Mouse (Mus musculus): ENCODE measurements around the gene Slc36a2. TPM values are rescaled to one million over a fixed set of nuclear protein-coding genes. Genes with fewer than 3 reads are reported as not detected.
A peak's percentile ranks its signal among the peaks of the same experiment; 100 is the strongest.

Gene Slc36a2
- polyA plus RNA-seq, 1 experiment from 2014 or later = 8.8 TPM

DNA sequence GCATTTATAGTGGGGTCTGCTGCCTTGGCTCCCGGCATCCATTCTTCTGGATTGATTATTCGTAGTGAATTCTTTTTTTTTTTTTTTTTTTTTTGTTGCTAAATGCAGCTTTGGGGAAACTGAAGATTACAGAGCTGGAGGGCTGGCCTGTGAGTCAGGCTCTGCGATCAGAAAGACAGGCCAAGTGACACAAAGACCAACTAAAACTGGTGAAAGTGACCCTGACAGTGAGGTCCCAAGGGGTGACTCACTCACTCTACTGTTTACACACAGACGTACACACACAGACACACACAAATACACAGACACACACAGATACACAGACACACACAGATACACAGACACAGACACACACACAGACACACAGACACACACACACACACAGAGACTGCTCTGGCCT is 14.4 kb downstream of the Slc36a2 start:
- no peak for ATAC-seq (ENCODE audit: low read depth)
- WGBS = 65% methylated on average over 4 of the region's 4 CpGs
- no peaks in the 10 kb centered on the region for H3K9me3 ChIP-seq (ENCODE audit: control insufficient read depth, low read length)

DNA sequence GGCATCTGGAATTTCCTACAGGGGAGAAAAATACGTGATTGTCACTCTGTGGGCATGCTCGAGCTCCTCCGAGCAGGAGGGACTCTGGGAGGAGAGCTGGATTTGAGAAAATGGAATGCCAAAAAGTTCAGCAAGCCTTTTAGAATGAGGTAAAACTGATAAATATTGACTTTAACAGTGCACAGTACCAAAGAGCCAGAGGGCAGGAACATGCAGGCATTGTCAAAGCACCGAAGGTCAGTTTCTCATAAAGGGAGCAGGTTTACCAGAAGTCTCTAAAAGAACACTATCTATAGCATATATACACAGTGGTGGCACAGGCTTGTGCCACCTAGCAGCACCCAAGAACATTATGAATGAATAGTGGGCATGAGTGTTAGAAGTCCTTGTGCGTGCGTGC is 16.0 kb downstream of the Slc36a2 start:
- Histone ChIP-seq H3K27ac (ENCODE audit: low read length) (no peak overlapping the region), H3K4me2 (ENCODE audit: low read depth, low read length) (no peak overlapping the region), H3K4me1 (replicated peaks; ENCODE audit: control insufficient read depth, insufficient read depth, low read length) (no peaks in the 10 kb centered on the region), H3K4me3 (ENCODE audit: low read length) (no peak overlapping the region), H3K9ac (ENCODE audit: low read length) (no peak overlapping the region), H3K36me3 (ENCODE audit: control insufficient read depth, insufficient read depth, low read length) (no peaks in the 10 kb centered on the region), H3K27me3 (ENCODE audit: control insufficient read depth, insufficient read depth, low read depth, low read length) (no peaks in the 10 kb centered on the region), H3K9me3 (ENCODE audit: control insufficient read depth, low read length) (no peaks in the 10 kb centered on the region)
- 84% methylated on average over 6 of the region's 6 CpGs for WGBS
- no peak for ATAC-seq (ENCODE audit: low read depth)

More for the DNA sequence above, 14.4 kb downstream of the Slc36a2 start:
- Histone ChIP-seq H3K9ac (ENCODE audit: low read length) (no peak overlapping the region), H3K27ac (ENCODE audit: low read length) (no peak overlapping the region), H3K27me3 (ENCODE audit: control insufficient read depth, insufficient read depth, low read depth, low read length) (no peaks in the 10 kb centered on the region), H3K4me2 (ENCODE audit: low read depth, low read length) (no peak overlapping the region), H3K36me3 (ENCODE audit: control insufficient read depth, insufficient read depth, low read length) (no peaks in the 10 kb centered on the region), H3K4me1 (replicated peaks; ENCODE audit: control insufficient read depth, insufficient read depth, low read length) (no peaks in the 10 kb centered on the region), H3K4me3 (ENCODE audit: low read length) (no peak overlapping the region)

DNA sequence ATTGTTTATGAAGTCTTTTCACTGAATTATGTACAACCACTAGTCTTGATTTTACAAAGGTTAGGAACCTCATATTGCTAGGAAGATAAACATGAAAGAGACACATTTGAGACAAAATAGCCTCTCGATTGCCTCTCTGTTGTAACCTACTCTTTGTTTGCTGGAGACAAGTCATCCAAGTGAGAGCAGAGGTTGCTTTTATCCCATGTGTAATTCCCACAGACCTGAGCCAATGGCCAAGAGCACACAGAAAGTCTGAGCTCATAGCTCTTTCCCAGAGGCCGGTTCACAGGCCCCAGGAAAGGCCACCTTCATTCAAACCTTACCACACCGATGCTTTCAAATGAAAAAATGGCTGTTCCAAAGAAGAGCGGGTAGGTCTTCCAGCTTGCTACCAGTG is 16.4 kb downstream of the Slc36a2 start:
- WGBS = 80% methylated on average over 4 of the region's 4 CpGs
- Histone ChIP-seq H3K27ac (ENCODE audit: low read length) (no peak overlapping the region), H3K36me3 (ENCODE audit: control insufficient read depth, insufficient read depth, low read length) (no peaks in the 10 kb centered on the region), H3K9me3 (ENCODE audit: control insufficient read depth, low read length) (no peaks in the 10 kb centered on the region), H3K27me3 (ENCODE audit: control insufficient read depth, insufficient read depth, low read depth, low read length) (no peaks in the 10 kb centered on the region), H3K4me2 (ENCODE audit: low read depth, low read length) (no peak overlapping the region), H3K4me1 (replicated peaks; ENCODE audit: control insufficient read depth, insufficient read depth, low read length) (no peaks in the 10 kb centered on the region), H3K4me3 (ENCODE audit: low read length) (no peak overlapping the region), H3K9ac (ENCODE audit: low read length) (no peak overlapping the region)
- no peak for ATAC-seq (ENCODE audit: low read depth)

DNA sequence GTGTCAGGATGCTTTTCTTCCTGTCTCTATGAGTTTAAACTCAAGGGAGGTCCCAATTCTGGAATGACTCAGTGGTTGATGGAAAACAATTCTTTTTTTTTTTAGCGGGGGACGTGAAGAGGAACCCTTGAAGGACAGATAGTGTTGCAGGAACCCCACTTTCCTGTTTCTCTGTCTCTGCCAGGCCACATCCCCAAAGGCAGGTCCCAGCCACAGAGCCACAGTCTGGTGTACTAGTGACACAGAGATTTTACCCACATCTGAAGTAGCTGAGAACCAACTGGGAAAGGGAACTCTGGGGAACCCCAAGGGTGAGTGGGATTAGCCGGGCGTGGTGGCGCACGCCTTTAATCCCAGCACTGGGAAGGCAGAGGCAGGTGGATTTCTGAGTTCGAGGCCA is 19.1 kb downstream of the Slc36a2 start:
- Histone ChIP-seq H3K4me1 (replicated peaks; ENCODE audit: control insufficient read depth, insufficient read depth, low read length) (no peaks in the 10 kb centered on the region), H3K4me2 (ENCODE audit: low read depth, low read length) (no peak overlapping the region), H3K9me3 (ENCODE audit: control insufficient read depth, low read length) (no peaks in the 10 kb centered on the region), H3K27me3 (ENCODE audit: control insufficient read depth, insufficient read depth, low read depth, low read length) (no peaks in the 10 kb centered on the region), H3K27ac (ENCODE audit: low read length) (no peak overlapping the region), H3K36me3 (ENCODE audit: control insufficient read depth, insufficient read depth, low read length) (no peaks in the 10 kb centered on the region), H3K9ac (ENCODE audit: low read length) (no peak overlapping the region), H3K4me3 (ENCODE audit: low read length) (no peak overlapping the region)
- no peak for ATAC-seq (ENCODE audit: low read depth)
- WGBS = 87% methylated on average over 7 of the region's 7 CpGs

DNA sequence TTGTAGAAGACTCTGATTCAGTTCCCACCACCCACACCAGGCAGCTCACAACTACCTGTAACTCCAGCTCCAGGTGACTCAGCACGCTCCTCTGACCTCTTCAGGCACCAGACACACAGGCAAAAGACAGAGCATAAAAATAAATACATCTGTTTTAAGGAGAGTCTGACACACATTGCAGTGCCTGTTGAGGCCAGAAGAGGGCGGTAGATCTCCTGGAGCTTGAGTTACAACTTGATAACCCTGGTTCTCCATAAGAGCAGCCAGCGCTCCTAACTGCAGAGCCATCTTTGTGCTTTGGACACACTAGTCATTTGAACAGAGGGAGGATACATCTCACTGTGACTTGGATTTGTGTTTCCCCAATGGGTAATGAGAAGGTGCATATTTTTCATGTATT is 20.2 kb downstream of the Slc36a2 start:
- Histone ChIP-seq H3K4me3 (ENCODE audit: low read length) (no peak overlapping the region), H3K27me3 (ENCODE audit: control insufficient read depth, insufficient read depth, low read depth, low read length) (no peaks in the 10 kb centered on the region), H3K4me1 (replicated peaks; ENCODE audit: control insufficient read depth, insufficient read depth, low read length) (no peaks in the 10 kb centered on the region), H3K27ac (ENCODE audit: low read length) (no peak overlapping the region), H3K4me2 (ENCODE audit: low read depth, low read length) (no peak overlapping the region), H3K36me3 (ENCODE audit: control insufficient read depth, insufficient read depth, low read length) (no peaks in the 10 kb centered on the region), H3K9me3 (ENCODE audit: control insufficient read depth, low read length) (no peaks in the 10 kb centered on the region), H3K9ac (ENCODE audit: low read length) (no peak overlapping the region)
- ATAC-seq (ENCODE audit: low read depth) = no peak
- WGBS = 36% methylated on average over 3 of the region's 3 CpGs

DNA sequence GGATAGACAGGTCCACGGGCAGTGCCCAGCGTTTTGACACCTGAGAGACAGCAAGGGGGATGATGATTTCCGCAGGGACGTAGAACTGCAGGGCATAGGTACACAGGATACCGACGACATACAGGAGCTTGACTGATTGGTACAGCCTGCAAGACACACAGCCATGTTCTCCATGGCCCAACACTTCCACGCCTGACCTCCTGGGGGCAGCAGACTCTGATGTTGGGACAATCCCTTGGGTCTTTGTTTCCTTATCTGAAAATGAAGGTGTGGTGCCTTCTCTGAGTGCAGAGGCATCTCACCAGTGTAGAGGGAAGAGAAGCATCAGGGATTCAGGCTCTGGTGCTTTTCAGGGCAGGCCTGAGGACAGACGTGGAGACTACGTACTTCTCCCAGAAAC is 22.2 kb downstream of the Slc36a2 start:
- H3K27ac ChIP-seq (ENCODE audit: low read length) = no peak overlapping the region
- H3K9ac ChIP-seq (ENCODE audit: low read length) = no peak overlapping the region
- no peaks in the 10 kb centered on the region for H3K36me3 ChIP-seq (ENCODE audit: control insufficient read depth, insufficient read depth, low read length)
- no peak overlapping the region for H3K4me2 ChIP-seq (ENCODE audit: low read depth, low read length)
- no peaks in the 10 kb centered on the region for H3K9me3 ChIP-seq (ENCODE audit: control insufficient read depth, low read length)
- ATAC-seq (ENCODE audit: low read depth) = peak; percentile 36; the same call in 1 of the 2 replicates
- H3K4me3 ChIP-seq (ENCODE audit: low read length) = no peak overlapping the region
- H3K4me1 ChIP-seq (replicated peaks; ENCODE audit: control insufficient read depth, insufficient read depth, low read length) = no peaks in the 10 kb centered on the region
- H3K27me3 ChIP-seq (ENCODE audit: control insufficient read depth, insufficient read depth, low read depth, low read length) = no peaks in the 10 kb centered on the region
- 40% methylated on average over 9 of the region's 9 CpGs for WGBS

DNA sequence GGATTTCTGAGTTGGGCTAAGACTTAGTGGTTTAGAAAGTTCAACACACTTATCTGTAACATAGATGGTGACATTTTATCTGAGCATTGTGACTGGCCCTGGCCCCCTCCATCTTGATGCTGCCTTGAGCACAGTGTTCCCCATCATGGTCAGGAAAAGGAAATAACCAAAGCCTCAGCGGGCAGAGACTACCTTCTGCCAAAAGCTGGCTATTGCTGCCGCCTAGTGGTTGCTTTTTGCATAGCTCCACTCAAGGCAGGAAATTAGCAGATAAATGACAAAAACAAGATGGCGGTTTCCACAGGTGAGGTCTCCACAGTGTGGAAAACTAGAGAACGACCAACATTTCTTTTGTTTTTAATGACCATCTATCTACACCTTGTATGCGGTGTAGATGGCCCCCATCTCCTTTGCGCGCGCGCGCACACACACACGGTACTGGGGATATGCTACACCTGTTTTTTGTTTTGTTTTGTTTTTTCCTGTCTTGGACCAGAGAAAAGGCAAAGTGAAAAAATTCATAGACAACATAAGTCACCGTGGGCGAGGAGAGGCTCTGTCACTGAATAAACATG is 26.0 kb downstream of the Slc36a2 start:
- Histone ChIP-seq H3K4me1 (replicated peaks; ENCODE audit: control insufficient read depth, insufficient read depth, low read length) (no peaks in the 10 kb centered on the region), H3K27ac (ENCODE audit: low read length) (no peak overlapping the region), H3K4me2 (ENCODE audit: low read depth, low read length) (no peak overlapping the region), H3K9ac (ENCODE audit: low read length) (no peak overlapping the region), H3K36me3 (ENCODE audit: control insufficient read depth, insufficient read depth, low read length) (no peaks in the 10 kb centered on the region), H3K27me3 (ENCODE audit: control insufficient read depth, insufficient read depth, low read depth, low read length) (no peaks in the 10 kb centered on the region), H3K4me3 (ENCODE audit: low read length) (no peak overlapping the region), H3K9me3 (ENCODE audit: control insufficient read depth, low read length) (no peaks in the 10 kb centered on the region)
- peak; percentile 43 for ATAC-seq (ENCODE audit: low read depth)
- whole genome bisulfite sequencing = 52% methylated on average over 13 of the region's 13 CpGs

DNA sequence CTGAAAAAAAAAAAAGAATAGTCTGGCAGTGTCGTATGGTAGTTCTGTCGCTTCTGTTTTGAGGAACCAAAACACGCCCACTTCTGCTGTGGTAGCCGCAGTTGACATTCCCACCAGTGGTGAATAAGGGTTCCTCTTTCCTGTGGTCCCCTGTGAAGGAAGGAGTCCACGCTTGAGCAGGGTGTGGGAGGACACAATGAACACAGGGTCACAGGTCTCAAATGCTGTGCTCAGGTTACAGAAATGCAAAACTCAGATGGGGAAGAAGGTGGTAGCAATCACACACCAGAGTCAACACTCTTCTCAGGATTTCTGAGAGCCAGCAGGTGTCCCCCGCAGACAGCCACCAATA is 29.8 kb downstream of the Slc36a2 start:
- H3K9ac ChIP-seq (ENCODE audit: low read length) = no peak overlapping the region
- no peak overlapping the region for H3K4me2 ChIP-seq (ENCODE audit: low read depth, low read length)
- 60% methylated on average over 6 of the region's 6 CpGs for WGBS
- H3K27ac ChIP-seq (ENCODE audit: low read length) = no peak overlapping the region
- no peaks in the 10 kb centered on the region for H3K36me3 ChIP-seq (ENCODE audit: control insufficient read depth, insufficient read depth, low read length)
- ATAC-seq (ENCODE audit: low read depth) = no peak
- H3K4me3 ChIP-seq (ENCODE audit: low read length) = no peak overlapping the region
- no peaks in the 10 kb centered on the region for H3K9me3 ChIP-seq (ENCODE audit: control insufficient read depth, low read length)
- H3K27me3 ChIP-seq (ENCODE audit: control insufficient read depth, insufficient read depth, low read depth, low read length) = no peaks in the 10 kb centered on the region
- H3K4me1 ChIP-seq (replicated peaks; ENCODE audit: control insufficient read depth, insufficient read depth, low read length) = no peaks in the 10 kb centered on the region

DNA sequence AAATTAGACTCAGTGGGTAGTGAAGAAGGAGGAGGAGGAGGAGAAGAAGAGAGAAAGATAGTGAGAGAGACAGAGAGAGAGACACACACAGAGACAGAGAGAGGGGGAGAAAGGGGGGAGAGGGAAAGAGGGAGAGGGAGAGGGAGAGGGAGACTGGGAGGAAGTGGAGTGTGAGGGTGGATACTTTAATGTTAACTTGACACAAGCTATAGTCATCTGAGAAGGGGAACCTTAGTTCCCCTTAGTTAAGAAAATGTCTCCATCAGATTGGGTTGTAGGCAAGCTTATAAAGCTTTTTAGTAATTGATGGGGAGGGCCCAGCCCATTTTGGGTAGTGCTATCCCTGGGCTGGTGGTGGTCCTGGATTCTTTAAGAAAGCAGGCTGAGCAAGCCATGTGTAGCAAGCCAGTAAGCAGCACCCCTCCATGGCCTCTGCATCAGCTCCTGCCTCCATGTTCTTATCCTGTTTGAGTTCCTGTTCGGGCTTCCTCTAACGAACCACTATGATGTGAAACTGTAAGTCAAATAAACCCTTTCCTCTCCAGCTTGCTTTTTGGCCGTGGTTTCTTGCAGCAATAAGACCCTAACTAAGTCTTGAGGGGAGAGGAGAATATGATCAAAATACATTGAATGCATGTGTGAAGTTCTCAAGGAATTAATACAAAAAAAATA is 30.3 kb downstream of the Slc36a2 start:
- Histone ChIP-seq H3K9me3 (ENCODE audit: control insufficient read depth, low read length) (no peaks in the 10 kb centered on the region), H3K4me1 (replicated peaks; ENCODE audit: control insufficient read depth, insufficient read depth, low read length) (no peaks in the 10 kb centered on the region), H3K4me2 (ENCODE audit: low read depth, low read length) (no peak overlapping the region), H3K27ac (ENCODE audit: low read length) (no peak overlapping the region), H3K27me3 (ENCODE audit: control insufficient read depth, insufficient read depth, low read depth, low read length) (no peaks in the 10 kb centered on the region), H3K4me3 (ENCODE audit: low read length) (no peak overlapping the region), H3K36me3 (ENCODE audit: control insufficient read depth, insufficient read depth, low read length) (no peaks in the 10 kb centered on the region), H3K9ac (ENCODE audit: low read length) (no peak overlapping the region)
- 25% methylated on average over 3 of the region's 3 CpGs for WGBS
- ATAC-seq (ENCODE audit: low read depth) = no peak
